Mouse (Mus musculus): ENCODE data around the gene Ckmt2.
A peak's percentile ranks its signal among the peaks of the same experiment; 100 is the strongest.

Gene Ckmt2

DNA sequence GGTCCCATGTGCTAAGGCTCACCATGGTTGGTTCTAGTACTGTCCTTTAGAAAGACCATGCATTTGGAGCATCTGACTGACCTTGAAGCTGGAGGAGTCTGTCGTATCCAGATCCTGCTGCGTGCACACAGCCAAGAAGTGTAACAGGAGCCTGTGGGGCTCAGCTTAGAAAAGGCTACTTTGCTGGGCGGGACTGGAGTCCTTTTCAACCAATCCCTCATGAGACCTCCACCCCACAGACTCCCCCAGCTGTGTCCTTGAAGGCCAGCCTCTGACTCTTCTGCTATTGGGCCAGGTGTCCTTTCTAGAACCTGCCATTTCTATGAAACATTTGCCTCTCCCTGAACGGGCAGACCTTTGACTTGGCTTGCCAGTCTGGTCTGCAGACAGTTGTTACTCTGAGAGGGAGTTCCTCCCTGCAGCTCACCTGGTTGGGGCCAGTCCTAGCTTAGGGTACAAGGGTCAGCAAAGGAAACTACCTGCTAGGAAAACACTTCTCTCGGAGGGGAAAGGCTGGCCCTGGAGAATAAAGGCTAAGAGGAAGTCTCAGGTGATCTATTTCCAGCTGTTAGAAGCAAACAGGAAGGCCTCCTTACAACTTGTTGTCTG, at the start of gene Ckmt2:
Gene Ckmt2 (minus strand): TSS at position 145 of the 609 bp plus-strand sequence.
- DNase-seq (ENCODE audit: low spot score in 2 of 2), result no peak

- no peak for DNase-seq (ENCODE audit: low spot score in 2 of 2)
Observed at GRCm38 (mm10) chr13:91921010-91921409, 44.3 kb upstream of the Ckmt2 start.

GRCm38 (mm10) chr13:91918764-91919163, 42.1 kb upstream of the Ckmt2 start:
- no peak for DNase-seq (ENCODE audit: low spot score in 2 of 2)

DNA sequence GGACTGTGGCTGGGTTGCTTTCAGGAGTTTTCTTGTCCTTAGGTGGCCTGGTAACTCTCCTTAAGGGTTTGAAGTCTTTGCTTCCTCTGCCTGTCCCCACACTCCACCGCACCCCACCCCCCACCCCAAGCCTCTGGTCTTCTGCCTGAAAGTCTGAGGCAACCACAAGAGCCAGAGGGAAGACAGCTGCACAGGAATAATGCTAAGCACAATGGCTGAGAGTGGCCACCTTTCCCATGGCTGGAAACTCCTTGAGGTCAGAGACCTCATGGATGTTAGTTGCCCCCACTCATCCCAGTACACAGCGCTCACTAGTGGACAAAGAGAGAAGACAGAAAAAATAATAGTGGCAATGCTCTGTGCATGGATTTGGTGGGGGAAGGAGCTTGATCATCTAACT, 41.1 kb upstream of the Ckmt2 start:
- no peak for DNase-seq (ENCODE audit: low spot score in 2 of 2)

GRCm38 (mm10) chr13:91916308-91916707, 39.6 kb upstream of the Ckmt2 start:
- no peak for DNase-seq (ENCODE audit: low spot score in 2 of 2)

DNA sequence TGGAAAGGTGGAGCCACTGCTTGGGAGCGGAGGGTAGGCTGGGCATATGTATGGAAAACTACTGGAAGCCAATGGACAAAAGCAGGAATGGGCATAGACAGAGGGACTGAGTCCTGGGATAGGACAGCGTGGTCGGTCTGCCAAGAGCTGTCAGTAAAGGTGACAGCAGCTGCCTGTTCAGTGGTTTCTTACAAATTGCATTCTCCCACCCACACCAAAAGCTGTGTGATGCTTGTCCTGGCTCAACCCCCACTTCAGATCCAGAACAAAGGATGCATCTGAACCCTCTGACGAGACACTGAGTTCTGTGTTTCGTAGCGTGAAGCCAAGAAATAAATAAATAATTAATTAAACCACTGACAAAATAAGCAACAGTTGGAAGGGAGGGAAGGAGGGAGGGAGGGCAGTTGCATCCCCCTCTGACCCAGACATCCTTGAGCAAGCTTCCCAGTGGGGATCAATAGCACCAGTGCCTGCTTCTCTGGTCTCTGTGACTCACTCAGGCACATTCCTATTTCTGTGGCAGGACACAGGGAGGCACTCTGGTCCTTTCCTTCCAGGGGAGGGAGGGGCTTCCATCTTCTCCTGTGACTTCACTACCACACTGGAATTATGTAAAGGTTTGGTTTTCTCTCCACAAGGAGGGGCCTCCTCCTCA, 39.0 kb upstream of the Ckmt2 start:
- DNase-seq (ENCODE audit: low spot score in 2 of 2), result no peak

GRCm38 (mm10) chr13:91915192-91915581, 38.5 kb upstream of the Ckmt2 start:
- DNase-seq (ENCODE audit: low spot score in 2 of 2), result no peak

DNA sequence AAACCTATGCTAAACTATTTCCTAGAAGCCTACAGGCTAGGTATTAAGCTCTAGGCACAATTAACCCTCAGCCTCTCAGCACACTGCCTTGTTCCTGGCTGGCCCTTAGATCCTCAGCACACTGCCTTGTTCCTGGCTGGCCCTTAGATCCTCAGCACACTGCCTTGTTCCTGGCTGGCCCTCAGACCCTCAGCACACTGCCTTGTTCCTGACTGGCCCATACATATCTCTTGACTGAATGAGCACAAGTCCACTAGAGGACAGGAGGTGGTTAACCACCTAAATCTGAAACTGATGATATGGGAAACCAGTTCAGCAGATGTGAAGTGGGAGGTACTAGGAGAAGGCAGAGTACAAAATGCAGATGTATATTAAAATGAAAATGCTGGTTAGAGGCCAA, 35.0 kb upstream of the Ckmt2 start:
- no peak for DNase-seq (ENCODE audit: low spot score in 2 of 2)

GRCm38 (mm10) chr13:91911211-91911610, 34.5 kb upstream of the Ckmt2 start:
- no peak for DNase-seq (ENCODE audit: low spot score in 2 of 2)

DNA sequence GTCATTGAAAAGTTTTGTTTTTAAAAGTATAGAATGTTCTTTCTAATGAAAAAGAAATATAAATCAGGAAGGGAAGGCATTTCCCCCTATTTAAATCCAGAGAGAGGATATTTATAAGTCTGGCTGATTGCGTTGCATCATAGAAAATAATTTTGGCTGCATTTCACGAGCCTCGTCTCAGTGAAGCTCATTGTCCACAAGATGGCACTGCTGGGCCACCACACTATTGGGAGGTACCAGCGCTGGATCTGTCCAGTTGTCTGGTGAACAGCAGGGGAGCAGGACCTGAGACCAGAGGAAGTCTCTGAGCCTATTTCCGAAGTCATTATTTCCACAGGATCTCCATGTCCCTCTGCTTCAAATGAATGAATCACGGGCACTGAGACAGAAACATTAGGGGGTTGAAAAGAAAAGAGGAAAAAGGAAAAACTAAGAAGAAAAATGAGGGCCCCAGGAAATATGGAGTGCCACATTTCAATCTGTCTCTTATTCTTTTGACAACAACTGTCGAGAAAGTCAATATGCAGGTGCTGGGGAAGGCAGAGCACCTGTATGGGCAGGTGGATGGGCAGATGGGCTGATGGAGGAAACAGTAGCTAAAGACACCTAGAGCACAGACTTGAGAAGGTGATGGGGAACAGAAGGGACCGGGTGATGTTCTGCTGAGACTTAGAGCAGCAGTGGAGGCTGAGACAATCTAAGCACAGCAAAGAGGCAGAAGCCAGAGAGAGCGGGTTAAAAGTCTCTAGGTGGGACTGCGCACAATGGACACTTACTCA, 31.7 kb upstream of the Ckmt2 start:
- DNase-seq (ENCODE audit: low spot score in 2 of 2), result peak; percentile 37 to 52

DNA sequence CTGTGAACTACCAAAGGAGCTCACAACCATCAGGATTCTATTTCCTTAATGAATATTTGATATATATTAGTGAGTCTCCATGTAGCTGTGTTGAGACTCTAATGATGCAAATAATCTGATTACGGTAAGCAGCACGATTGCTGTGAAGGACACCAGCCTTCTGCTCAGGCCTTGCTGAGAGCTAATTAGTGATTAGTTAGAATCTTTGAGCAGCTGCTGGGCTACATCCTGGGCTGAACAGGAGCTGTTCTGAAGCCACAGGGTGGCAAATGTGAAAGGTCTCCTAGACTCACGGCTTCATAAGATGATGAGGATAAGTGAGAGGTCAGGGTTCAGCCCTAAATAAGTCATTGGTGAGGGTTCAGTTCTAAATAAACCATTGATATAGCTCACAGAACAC, 29.7 kb upstream of the Ckmt2 start:
- no peak for DNase-seq (ENCODE audit: low spot score in 2 of 2)

GRCm38 (mm10) chr13:91896476-91896875, 19.8 kb upstream of the Ckmt2 start:
- DNase-seq (ENCODE audit: low spot score in 2 of 2), result no peak

- no peak for DNase-seq (ENCODE audit: low spot score in 2 of 2)
Observed at GRCm38 (mm10) chr13:91893132-91893531, 16.4 kb upstream of the Ckmt2 start.

DNA sequence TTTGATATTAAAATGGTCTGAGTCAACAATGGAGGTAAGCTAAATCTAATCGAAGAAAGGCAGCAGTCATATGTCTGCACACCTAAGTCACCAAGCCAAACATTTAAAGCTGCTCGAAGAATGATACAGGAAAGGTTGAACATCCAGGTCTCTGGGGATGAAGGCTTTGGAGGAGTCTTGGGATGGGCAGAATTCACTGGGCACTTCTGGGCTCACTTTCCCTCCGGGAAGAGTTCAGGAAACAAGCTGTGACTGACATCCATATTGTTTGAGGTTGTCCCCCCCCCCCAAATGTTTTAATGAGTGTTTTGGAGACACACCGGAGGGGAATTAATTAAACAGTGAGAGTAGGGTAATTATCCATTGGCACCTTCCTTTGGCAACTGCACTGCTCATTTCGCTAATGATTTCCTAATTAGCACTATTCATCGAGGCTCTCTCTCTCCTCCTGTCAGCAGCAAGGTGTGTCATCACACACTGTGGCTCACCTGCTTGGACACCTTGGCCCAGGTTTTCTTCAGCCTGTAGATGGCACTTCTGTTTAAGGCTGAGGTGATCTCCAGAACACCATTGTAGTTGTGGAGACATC, 13.4 kb upstream of the Ckmt2 start:
- DNase-seq (ENCODE audit: low spot score in 2 of 2), result no peak

DNA sequence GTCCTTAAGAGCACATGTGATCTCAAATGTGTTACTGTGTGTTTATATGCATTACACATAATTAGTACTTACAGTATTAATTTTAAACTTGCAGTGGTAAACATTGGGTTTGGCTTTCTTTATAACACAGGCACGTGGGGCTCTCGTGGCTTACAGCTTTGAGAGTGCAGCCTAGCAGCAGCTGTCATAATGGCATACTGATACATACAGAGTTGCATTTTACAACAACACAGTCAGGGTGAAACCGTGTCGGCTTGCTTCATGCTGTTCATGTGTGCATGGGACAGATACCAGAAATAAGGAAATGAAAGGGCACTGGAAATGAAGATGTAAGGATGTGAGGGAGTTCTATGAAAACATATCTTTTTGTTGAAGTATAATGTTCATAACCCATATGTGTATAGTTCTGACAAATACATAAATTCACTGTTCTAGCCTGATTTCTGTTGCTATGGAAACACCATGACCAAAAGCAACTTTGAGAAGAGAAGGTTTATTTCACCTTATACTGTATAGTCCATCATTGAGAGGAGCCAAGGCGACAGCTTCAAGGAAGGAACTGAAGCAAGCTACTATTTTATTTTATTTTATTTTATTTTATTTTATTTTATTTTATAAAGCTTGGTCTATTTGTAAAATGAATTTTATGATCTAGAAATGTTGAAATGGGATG, 8.2 kb upstream of the Ckmt2 start:
- no peak for DNase-seq (ENCODE audit: low spot score in 2 of 2)

GRCm38 (mm10) chr13:91881837-91882480, 5.3 kb upstream of the Ckmt2 start:
- no peak for DNase-seq (ENCODE audit: low spot score in 2 of 2)

DNA sequence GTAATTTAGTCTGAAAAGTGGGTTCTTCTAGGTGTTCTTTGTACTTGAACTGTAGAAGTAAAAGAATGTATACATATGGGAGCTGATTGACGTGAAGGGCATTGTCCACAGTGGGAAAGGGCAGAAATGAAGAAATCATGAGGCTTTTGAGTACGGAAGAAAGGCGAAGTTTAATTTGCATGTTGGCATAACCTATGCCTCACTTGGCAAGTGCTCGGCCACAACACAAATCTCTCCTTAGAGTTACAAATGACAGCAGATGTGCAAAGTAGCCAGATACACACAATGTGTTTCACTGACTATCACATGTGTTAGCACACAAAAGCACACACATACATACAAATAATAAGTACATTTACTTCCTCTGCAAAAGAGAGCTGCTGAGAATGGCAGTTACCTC, 3.6 kb upstream of the Ckmt2 start:
- no peak for DNase-seq (ENCODE audit: low spot score in 2 of 2)

DNA sequence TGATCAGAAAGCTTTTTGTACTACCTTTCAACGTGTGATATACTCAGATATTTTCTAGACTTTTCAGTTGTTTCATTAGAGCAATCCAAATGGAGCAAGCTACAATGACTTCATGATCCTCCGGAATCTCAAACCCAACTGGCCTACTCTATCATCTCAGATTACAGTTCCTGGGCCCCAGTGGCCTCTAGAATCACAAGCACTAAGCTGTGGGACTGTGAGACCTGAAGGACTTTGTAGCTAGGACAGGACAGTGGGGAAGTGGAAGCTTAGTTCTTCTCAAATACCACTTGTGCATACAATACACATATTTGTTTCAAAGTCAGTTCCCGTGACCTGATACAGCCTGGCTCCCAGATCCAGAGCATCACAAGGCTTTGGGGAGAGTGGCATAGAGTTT, 1.3 kb upstream of the Ckmt2 start:
- no peak for DNase-seq (ENCODE audit: low spot score in 2 of 2)

DNA sequence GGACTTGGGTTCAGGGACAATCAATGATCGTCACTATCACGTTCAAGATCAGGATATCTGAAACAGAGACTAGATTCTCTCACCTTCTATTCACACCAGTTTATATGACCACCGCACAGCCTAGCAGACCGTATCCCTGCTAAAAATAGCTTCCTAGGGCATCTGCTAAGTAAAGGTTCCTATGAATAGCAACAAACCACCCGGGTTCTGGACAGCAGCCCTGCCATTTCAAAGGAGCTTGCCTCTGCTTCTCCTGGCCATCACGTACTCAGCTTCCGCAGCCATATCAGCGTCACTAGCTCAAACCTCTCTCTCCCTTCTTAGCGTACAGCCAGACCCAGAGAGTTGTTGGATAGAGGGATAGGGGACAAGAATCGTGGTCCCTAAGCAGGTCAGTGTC, 665 bp upstream of the Ckmt2 start:
- DNase-seq (ENCODE audit: low spot score in 2 of 2), result no peak

DNA sequence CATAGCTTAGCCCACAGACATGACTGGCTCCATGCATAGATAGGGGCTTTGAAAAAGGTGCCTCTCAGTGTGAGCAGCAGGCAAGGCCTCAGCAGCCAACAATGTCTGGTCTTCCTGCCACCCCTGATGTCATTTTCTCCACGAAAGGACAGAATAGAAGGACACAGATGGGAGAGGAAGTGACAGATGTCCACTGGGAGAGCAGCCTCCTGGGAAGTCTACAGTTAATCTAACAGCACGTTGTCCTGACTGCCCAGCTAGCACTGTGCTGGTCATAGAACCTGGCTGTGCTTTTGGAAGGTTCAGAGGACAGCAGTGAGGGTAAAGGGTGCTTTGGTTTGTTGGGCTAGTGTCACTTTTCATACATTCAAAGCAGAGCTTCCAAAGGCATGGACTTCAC, 1.1 kb downstream of the Ckmt2 start:
- no peak for DNase-seq (ENCODE audit: low spot score in 2 of 2)

DNA sequence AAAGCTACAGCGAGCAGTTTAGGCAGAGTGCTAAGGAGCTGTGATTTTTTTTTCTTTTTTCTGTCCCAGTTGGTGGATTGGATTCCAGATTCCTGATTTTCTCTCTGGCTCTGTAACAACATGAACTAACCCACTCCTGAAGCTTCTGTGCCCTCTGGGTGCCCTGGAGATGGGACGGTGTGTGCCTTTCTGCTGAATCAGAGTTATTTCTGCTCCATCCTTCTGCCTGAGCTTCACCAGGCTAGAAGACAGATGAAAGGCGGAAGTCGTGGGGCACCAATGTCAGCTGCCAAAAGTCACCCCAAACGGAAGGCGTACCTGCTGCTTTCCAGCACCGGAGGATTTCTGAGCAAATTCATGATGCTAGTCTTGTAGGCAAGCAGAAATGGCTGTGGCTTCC, 2.1 kb downstream of the Ckmt2 start:
- DNase-seq (ENCODE audit: low spot score in 2 of 2), result no peak

Data from spleen, postnatal 36 days (tissue).